In the genomic region with DNA sequence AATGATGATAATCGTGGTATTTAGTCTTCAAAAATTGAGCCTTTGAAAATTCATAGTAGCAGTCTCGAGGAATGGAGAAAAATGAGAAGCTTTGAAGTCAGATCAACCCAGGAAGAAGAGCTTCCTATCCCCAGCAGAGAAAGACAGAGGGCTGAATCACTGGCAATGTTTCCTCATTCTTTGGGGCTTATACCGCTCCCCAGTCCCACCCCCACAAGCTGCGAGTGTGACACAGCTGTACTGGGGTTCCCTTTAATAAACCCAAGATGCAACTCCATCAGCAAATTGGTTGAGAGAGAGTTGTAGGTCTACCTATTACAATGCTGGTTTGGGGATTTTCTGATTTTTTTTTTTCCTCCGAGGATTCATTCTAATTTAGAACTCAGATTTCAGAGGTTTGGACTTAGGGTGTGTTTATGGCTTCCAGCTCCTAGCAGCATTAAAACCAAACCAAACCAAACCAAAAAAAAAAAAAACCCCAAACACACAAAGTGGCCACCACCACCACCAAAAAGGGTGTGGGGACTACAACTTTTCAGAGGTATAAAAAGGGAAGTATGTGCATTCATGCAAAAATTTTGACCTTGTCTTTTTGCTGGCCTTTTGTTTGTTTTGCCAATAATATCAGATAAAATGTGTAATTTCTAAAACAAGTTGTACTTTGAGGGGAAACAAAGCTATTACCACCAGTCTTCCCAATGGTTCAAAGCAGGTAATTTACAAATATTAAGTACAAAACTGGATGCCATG, we compare ENCODE assay signal across 21 mouse cellular contexts. TPM values are rescaled to one million over a fixed set of nuclear protein-coding genes. Genes with fewer than 3 reads are reported as not detected.
DNase-seq lines count a peak whose midpoint lies in the region; ATAC-seq and TF ChIP-seq lines count a peak whose summit lies in the region.
"Had no signal": no experiment of that assay in that cellular context is flagged by ENCODE, and none has a peak within 500 bp of the region (broad histone marks: within the 10 kb centered on the region; RNA-seq: fewer than 3 reads in every experiment).

No protein-coding gene starts in this region.

- H3K4me3 ChIP-seq in bone marrow, adult 2 months (replicated peaks; ENCODE audit: control insufficient read depth, low read depth, low read length): no peak overlapping the region
- no peak overlapping the region for H3K4me3 ChIP-seq in liver, postnatal 0 days (ENCODE audit: low read depth, low read length)
- H3K4me3 ChIP-seq: embryonic facial prominence, embryonic 15.5 days; gastrocnemius, adult 2 months; heart, adult 2 months; megakaryocyte, embryonic 14.5 days; myocyte; neural tube, embryonic 15.5 days had no signal

- 6% methylated on average over 5 of the region's 5 CpGs for WGBS in bone marrow, adult 2 months
- WGBS in liver, postnatal 0 days (ENCODE audit: insufficient replicate concordance): 40% methylated on average over 5 of the region's 5 CpGs

- H3K27me3 ChIP-seq in liver, postnatal 0 days (ENCODE audit: insufficient read depth, low read length): no peaks in the 10 kb centered on the region
- H3K27me3 ChIP-seq: embryonic facial prominence, embryonic 15.5 days had no signal

- H3K4me2 ChIP-seq in liver, postnatal 0 days (ENCODE audit: low read depth, low read length): no peak overlapping the region
- H3K4me2 ChIP-seq: embryonic facial prominence, embryonic 15.5 days; neural tube, embryonic 15.5 days had no signal

- 0 out of 2 replicates have a peak, but pooled peaks cover 1% of the 10 kb centered on the region for H3K36me3 ChIP-seq in liver, postnatal 0 days (replicated peaks; ENCODE audit: insufficient read depth, low read length)
- H3K36me3 ChIP-seq: embryonic facial prominence, embryonic 15.5 days; neural tube, embryonic 15.5 days had no signal

- TF ChIP-seq EP300 in liver, postnatal 0 days (IDR thresholded peaks at IDR 0.05; ENCODE audit: low read depth): no peak

- no peak for ATAC-seq in liver, postnatal 0 days

- TF ChIP-seq CTCF in bone marrow, adult 2 months (IDR thresholded peaks at IDR 0.05; ENCODE audit: control insufficient read depth, insufficient read depth, low read length): no peak
- TF ChIP-seq CTCF in liver, postnatal 0 days (IDR thresholded peaks at IDR 0.05; ENCODE audit: low read depth): no peak

- no peaks in the 10 kb centered on the region for H3K9me3 ChIP-seq in liver, postnatal 0 days (ENCODE audit: low read length)
- H3K9me3 ChIP-seq: embryonic facial prominence, embryonic 15.5 days; megakaryocyte, embryonic 14.5 days; neural tube, embryonic 15.5 days had no signal

- no peak for TF ChIP-seq POLR2A in bone marrow, adult 2 months (IDR thresholded peaks at IDR 0.05; ENCODE audit: borderline replicate concordance, control insufficient read depth, low read depth, low read length)

- no peak overlapping the region for H3K9ac ChIP-seq in liver, postnatal 0 days (replicated peaks)
- H3K9ac ChIP-seq: embryonic facial prominence, embryonic 15.5 days; neural tube, embryonic 15.5 days had no signal

- peak overlapping the region; percentile 33; the same call in 1 of the 2 replicates for H3K27ac ChIP-seq in bone marrow, adult 2 months (ENCODE audit: control insufficient read depth, insufficient read depth, low read depth, low read length, poor library complexity)
- peak overlapping the region; percentile 96 for H3K27ac ChIP-seq in liver, postnatal 0 days (ENCODE audit: low read depth)
- H3K27ac ChIP-seq: embryonic facial prominence, embryonic 15.5 days; gastrocnemius, adult 2 months; heart, adult 2 months; kidney, postnatal 0 days; neural tube, embryonic 15.5 days had no signal

- peak; percentile 40 to 43 for DNase-seq in spleen, postnatal 36 days (ENCODE audit: low spot score in 2 of 2)
- no peak for DNase-seq in spleen, postnatal 4 days (ENCODE audit: low spot score in 2 of 2)
- DNase-seq in liver, postnatal 0 days: no peak
- no peak for DNase-seq in cerebellum, adult 9-10 months
- DNase-seq in embryo, embryonic 9.5 days (ENCODE audit: extremely low spot score): no peak
- no peak for DNase-seq in cerebellum, adult 11-12 months
- DNase-seq: cerebellum, adult 11 months; cerebellum, postnatal 25 days; embryo, embryonic 11 days; gastrocnemius, adult 2 months; heart, adult 2 months; kidney, adult 18-20 months; lung, adult 2 months; midbrain, embryonic 14.5 days; thymus, postnatal 25 days had no signal

- H3K4me1 ChIP-seq in bone marrow, adult 2 months (ENCODE audit: control insufficient read depth, insufficient read depth, low read length): peaks cover 4% of the 10 kb centered on the region
- peaks cover 21% of the 10 kb centered on the region for H3K4me1 ChIP-seq in liver, postnatal 0 days (ENCODE audit: insufficient read depth)

RNA-seq across cellular contexts. Expression of gene Tcp11l2, which starts 2.6 kb away (rescaled TPM):
- polyA plus RNA-seq in bone marrow, adult 2 months (2011; ENCODE audit: insufficient read depth, insufficient read length, low replicate concordance, missing spikeins): 35.7 and 37.2 TPM in 2 replicates
- 29.8 and 36.8 TPM in 2 replicates for polyA plus RNA-seq in liver, postnatal 0 days (2015; fragmentation: Nextera tagmentation; extraction: Ambion mirVana)

RNA-seq across cellular contexts. Expression of gene Ckap4, which starts 40.0 kb away (rescaled TPM):
- 12.5 and 27.6 TPM in 2 replicates for polyA plus RNA-seq in bone marrow, adult 2 months (2011; ENCODE audit: insufficient read depth, insufficient read length, low replicate concordance, missing spikeins)
- polyA plus RNA-seq in liver, postnatal 0 days (2015; fragmentation: Nextera tagmentation; extraction: Ambion mirVana): 10.3 and 10.6 TPM in 2 replicates

RNA-seq across cellular contexts. Expression of gene Polr3b, which starts 48.2 kb away (rescaled TPM):
- 8.5 and 15.9 TPM in 2 replicates for polyA plus RNA-seq in bone marrow, adult 2 months (2011; ENCODE audit: insufficient read depth, insufficient read length, low replicate concordance, missing spikeins)
- polyA plus RNA-seq in liver, postnatal 0 days (2015; fragmentation: Nextera tagmentation; extraction: Ambion mirVana): 2.8 and 3.9 TPM in 2 replicates

Comparison
In these comparisons a context has a peak if more than half of its experiments do, and no peak if none do; other contexts are left out.
1. DNase-seq: peak in spleen, postnatal 36 days (2 of 2); none in spleen, postnatal 4 days (0 of 2), liver, postnatal 0 days (single experiment), cerebellum, adult 9-10 months (single experiment), embryo, embryonic 9.5 days (single experiment) and cerebellum, adult 11-12 months (single experiment).